Mouse (Mus musculus): ENCODE data around the gene Rpa2.
"Not testable (repeated sequence)": the region's sequence is repeated elsewhere in the genome, so short reads cannot be mapped to it uniquely, and the experiment has no call there.

The Rpa2 gene

DNA sequence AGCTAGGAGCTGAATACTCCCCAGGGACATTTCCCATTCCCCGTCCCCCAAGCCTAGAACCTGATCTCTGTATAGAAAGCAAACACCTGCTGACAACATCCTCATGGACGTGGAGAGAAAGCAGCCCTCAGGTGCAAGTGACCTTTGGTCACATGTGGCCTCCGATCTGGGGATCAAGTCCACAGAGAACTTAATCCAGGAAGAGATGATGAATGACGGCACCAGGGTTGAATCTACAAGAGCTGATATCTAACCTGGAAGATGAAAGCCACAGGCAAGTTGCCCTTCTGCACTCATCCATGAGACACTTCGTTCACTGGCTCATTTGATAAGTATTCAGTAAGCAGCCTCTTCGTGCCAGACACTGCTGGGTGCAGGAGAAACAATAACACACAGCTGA, 5.5 kb upstream of the Rpa2 start:
- DNase-seq (ENCODE audit: low spot score), result no peak

- not testable (repeated sequence) for DNase-seq (ENCODE audit: low spot score)
Measured at GRCm38 (mm10) chr4:132763125-132763524, 5.0 kb upstream of the Rpa2 start.

DNA sequence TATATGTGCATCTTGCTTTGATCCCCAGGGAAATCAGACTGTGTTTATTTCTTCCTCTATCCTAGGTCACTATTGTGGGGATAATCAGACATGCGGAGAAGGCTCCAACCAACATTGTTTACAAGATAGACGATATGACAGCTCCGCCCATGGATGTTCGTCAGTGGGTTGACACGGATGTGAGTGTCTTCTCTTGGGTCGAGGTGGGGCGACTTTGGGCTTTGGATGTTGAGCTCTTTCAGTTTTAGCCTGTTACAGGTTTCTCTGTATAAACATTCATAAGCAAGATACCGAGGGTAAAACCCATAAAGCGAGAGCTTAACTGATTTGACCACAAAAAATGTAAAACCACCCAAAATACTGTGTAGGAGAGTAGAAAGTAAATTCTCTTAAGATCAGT, 3.6 kb downstream of the Rpa2 start:
- DNase-seq (ENCODE audit: low spot score), result no peak

DNA sequence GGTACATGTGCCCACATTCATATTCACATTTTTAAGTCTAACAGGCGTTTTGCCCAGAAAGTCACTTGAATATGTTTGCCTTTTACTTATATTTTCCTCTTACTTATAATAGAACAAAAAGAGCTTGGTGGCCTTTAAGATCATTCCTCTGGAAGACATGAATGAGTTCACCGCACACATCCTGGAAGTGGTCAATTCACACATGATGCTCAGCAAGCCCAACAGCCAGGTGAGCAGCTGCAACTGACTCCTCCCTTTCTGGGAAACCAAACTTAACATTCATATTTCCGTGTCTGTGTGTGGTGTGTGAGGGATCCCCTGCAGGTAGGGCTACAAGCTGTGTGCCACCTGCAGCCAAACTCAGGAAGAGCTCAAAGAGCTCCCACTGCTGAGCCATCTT, 6.8 kb downstream of the Rpa2 start:
- DNase-seq (ENCODE audit: low spot score), result no peak

GRCm38 (mm10) chr4:132776764-132777163, 8.6 kb downstream of the Rpa2 start:
- peak; percentile 74 for DNase-seq (ENCODE audit: low spot score)

GRCm38 (mm10) chr4:132778562-132779201, 10.6 kb downstream of the Rpa2 start:
- no peak for DNase-seq (ENCODE audit: low spot score)

- no peak for DNase-seq (ENCODE audit: low spot score)
Measured at GRCm38 (mm10) chr4:132780288-132780687, 12.2 kb downstream of the Rpa2 start.

DNA sequence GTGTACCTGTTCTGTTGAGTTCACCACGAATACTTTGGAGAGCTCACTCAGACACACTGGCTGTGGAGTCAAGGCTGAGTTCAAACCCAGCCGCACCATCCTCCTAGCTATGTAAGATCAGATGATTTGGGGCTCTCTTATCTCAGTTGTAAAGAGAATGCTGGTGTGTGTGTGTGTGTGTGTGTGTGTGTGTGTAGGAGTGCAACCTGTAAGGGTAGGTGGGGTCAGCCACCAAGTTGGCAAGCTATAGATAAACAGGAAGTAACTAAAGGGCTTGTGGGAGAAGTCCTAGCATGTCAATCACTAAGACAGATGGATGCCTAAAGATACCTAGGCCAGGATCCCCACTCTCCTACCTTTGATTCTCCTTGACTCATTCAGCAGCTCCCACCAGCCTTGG, 15.6 kb downstream of the Rpa2 start:
- DNase-seq (ENCODE audit: low spot score), result no peak

DNA sequence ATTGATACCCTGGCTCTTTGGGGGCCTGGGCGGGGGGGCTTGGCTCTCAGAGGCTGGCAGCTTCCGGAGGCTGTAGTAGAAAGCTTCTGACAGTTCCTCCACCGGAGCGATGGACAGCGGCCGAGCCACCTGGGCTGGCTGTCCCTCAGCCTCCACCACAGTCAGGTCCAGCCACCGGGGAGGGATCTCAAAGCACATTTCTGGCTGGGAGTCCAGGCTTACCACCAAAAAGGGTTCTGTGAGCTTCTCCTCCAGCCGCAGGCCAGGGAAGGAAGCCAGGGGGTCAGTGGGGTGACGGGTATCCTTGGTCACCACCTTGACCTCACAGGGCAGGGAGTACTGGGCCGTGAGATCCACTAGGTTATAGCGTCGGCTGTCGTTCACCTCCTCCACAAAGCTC, 17.1 kb downstream of the Rpa2 start:
- no peak for DNase-seq (ENCODE audit: low spot score)

GRCm38 (mm10) chr4:132789731-132790130, 21.6 kb downstream of the Rpa2 start:
- DNase-seq (ENCODE audit: low spot score), result no peak

DNA sequence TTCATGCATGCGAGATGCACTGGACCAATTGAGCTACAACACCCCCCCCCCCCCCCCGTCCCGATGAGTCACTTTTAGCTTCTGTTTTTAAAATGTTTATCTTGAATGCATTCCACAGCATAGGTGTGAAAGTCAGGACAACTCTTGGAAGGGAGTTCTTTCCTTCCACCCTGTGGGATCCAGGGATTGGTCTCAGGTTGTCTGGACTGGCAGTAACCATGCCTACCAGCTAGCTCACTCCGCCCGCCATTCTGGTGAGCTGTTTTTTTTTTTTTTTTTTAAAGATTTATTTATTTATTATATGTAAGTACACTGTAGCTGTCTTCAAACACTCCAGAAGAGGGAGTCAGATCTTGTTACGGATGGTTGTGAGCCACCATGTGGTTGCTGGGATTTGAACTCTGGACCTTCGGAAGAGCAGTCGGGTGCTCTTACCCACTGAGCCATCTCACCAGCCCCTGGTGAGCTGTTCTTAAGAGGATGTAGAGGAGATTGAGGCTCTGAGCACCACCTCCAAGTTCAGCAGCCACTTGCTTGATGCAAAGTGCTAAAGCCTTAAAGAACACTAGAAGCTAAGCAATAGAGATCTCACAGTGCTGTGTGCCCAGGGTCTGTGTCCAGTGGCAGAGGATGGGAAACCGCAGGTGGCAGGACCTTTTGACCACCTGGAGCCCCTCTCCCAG, 25.3 kb downstream of the Rpa2 start:
- DNase-seq (ENCODE audit: low spot score), result not testable (repeated sequence)

DNA sequence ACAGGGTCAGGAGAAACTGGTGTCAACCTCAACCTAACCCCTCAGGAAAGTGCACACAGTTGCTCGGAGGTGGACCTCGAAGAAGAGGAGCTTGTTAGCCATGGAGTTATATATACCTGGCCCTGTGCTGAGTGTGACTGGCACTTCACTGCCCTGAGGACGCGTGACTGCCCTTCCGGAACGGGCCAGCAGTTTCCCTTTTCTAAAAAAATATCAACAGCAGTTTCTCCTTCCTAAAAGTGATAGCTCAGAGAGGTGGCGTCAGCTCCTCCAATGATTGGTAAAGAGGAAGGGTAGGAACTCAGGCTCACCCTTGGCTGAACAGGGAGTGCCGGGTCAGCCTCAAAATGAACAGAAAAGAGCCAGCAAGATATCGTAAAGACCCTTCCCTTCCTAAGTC, 25.9 kb downstream of the Rpa2 start:
- no peak for DNase-seq (ENCODE audit: low spot score)

- no peak for DNase-seq (ENCODE audit: low spot score)
Measured at GRCm38 (mm10) chr4:132794760-132795159, 26.6 kb downstream of the Rpa2 start.

GRCm38 (mm10) chr4:132795171-132795570, 27.0 kb downstream of the Rpa2 start:
- DNase-seq (ENCODE audit: low spot score), result no peak

- DNase-seq (ENCODE audit: low spot score), result peak; percentile 77
Measured at GRCm38 (mm10) chr4:132796196-132796886, 28.2 kb downstream of the Rpa2 start, which contains the start of gene Themis2. Gene Themis2 (minus strand): TSS chr4:132796387.

DNA sequence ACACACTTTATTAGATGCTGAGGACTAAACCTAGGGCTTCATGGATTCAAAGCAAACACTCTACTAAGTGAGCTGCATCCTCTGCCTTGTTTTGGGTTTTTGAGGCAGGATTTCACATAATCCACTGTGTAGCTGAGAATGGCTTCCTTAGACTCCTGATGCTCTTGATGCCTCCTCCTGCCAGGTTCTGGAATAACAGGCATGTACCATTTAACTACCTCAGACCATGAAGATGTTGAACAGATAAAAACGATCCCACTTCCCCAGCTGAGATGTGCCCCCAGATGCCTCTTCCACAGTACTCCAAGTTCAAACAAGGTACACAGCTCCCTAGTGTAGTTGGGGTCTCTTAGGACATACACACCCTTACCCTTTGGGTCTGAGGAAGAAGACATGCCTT, 29.3 kb downstream of the Rpa2 start:
- DNase-seq (ENCODE audit: low spot score), result no peak

GRCm38 (mm10) chr4:132798028-132798427, 29.9 kb downstream of the Rpa2 start:
- no peak for DNase-seq (ENCODE audit: low spot score)

GRCm38 (mm10) chr4:132798666-132799065, 30.5 kb downstream of the Rpa2 start:
- not testable (repeated sequence) for DNase-seq (ENCODE audit: low spot score)

DNA sequence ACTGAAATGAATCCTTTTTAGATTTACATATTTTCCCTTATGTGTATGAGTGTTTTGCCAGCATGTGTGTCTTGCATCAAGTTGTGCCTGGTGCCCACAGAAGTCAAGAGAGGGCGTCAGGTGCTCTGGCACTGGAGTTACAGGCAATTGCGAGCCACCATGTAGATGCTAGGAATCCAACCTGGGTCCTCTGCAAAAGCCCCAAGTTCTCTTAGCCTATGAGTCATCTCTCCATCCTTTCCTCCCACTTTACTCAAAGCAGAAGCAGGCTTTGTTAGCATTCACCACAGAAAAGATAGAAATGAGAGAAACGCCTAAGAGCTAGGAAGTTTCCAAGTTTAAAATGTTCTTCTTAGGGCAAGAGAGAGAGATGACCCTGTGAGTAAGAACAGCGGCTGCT, 31.7 kb downstream of the Rpa2 start:
- DNase-seq (ENCODE audit: low spot score), result no peak

GRCm38 (mm10) chr4:132801176-132802077, 33.3 kb downstream of the Rpa2 start:
- DNase-seq (ENCODE audit: low spot score), result no peak

- DNase-seq (ENCODE audit: low spot score), result no peak
Measured at GRCm38 (mm10) chr4:132802171-132802637, 34.1 kb downstream of the Rpa2 start.

- DNase-seq (ENCODE audit: low spot score), result no peak
Measured at GRCm38 (mm10) chr4:132803212-132803611, 35.1 kb downstream of the Rpa2 start.
